Mouse (Mus musculus): Measurements from ENCODE around the gene Crebl2.

DNA sequence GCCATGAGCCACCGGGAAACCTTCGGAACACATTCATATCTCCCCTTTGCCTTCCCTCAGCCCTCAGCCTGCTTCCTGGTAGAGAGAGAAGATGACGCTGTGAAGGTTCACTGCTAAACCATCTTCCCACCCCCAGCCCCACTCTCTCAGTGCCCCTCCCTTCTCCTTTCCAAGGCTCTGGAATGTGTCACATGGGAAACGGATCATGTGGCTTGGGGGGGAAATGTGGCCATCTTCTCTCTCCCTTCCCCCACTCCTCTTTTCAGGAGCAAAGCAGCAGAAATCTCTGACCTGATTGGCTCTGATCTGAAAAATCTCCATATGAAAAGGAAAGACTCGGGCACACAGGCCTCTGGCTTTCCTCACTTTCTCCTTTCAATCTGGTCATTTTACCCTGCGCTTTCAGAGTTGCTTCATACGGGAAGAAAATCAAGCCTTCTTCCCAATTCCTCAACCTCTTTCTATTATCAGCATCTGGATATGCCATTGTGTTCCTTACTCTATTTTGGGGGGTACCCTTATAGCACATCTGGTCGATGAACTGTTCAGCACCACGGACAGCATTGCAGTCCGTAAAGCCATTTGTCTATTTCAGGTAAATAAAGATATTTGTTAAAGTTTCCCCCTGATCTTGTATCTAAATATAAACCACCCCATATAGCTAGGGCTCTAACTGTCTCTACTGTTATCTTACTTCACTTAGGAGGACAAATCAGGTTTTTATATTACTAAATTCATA is 57.9 kb downstream of the Crebl2 start:
- TF ChIP-seq HCFC1 (IDR thresholded peaks at IDR 0.05; ENCODE audit: low read depth, low read length), result no peak
- TF ChIP-seq SIN3A (IDR thresholded peaks at IDR 0.05; ENCODE audit: low read length), result no peak
- no peak for TF ChIP-seq NRF1 (IDR thresholded peaks at IDR 0.05; ENCODE audit: low read depth, low read length)
- TF ChIP-seq CTCF (conservative IDR thresholded peaks at IDR 0.05 in 1 of 2, IDR thresholded peaks at IDR 0.05 in 1 of 2; ENCODE audit: low read depth in 2 of 2, low read length in 2 of 2), result no peak
- TF ChIP-seq MEF2A (IDR thresholded peaks at IDR 0.05; ENCODE audit: borderline replicate concordance, low read depth, low read length), result no peak
- no peak for TF ChIP-seq TBP (conservative IDR thresholded peaks at IDR 0.05; ENCODE audit: low read depth, low read length)
- no peak for TF ChIP-seq CHD1 (IDR thresholded peaks at IDR 0.05; ENCODE audit: low read depth, low read length)
- TF ChIP-seq MXI1 (IDR thresholded peaks at IDR 0.05; ENCODE audit: low read depth, low read length), result no peak

Data from CH12.LX (cell line).